Mouse (Mus musculus): ENCODE results near the gene Ubac1. TPM values are rescaled to one million over a fixed set of nuclear protein-coding genes. Genes with fewer than 3 reads are reported as not detected.

Gene Ubac1
- polyA plus RNA-seq, 1 experiment from 2014 or later, result 97.1 TPM

DNA sequence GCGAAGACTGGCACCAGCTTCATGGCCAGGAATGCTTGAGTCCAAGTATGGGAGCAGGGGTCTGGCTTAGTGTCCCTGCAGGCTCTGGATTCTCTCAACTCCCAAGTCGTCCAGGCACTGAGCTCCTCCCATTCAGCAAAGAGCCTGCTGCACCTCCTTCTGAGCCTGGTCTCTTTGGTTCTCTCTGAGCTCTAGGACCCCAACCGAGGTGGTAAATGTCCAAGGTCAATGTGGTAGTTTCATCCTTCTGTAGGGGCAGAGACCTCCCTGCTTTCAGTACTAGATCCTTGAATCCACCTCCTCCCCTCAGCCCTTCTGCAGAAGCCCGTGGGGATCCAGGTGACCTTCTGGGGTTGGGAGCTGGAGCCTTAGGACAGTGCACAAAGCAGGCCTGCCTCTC lies 31.3 kb upstream of the Ubac1 start:
- ATAC-seq (ENCODE audit: insufficient number of reproducible peaks, low FRiP score, low TSS enrichment, low read depth), result no peak
- Histone ChIP-seq H3K9ac (no peak overlapping the region), H3K27me3 (no peaks in the 10 kb centered on the region), H3K4me1 (no peaks in the 10 kb centered on the region), H3K9me3 (replicated peaks) (no peaks in the 10 kb centered on the region), H3K27ac (replicated peaks) (no peak overlapping the region), H3K36me3 (no peaks in the 10 kb centered on the region), H3K4me2 (replicated peaks) (no peak overlapping the region), H3K4me3 (replicated peaks) (no peak overlapping the region)
- WGBS, result 44% methylated on average over 4 of the region's 4 CpGs

DNA sequence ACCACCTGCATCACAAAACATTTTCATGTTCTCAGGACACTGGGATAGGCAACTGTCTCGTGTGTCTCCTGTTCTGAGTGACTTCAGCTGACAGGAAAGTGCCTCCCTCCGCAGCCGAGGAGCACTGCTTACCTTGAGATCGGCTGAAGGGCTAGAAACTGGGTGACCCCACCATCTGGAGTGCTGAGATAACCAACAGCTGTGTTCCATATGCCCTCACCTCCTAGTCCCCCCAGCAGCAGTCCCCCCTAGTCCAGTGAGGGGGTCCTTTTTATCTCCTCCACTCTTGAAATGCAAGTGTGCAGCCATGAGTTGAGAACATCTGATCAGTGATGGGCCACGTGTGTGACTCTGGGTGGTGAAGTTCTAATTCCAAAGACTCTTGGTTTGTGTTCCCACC lies 27.3 kb upstream of the Ubac1 start:
- H3K27me3 ChIP-seq, result no peaks in the 10 kb centered on the region
- no peak overlapping the region for H3K27ac ChIP-seq (replicated peaks)
- no peaks in the 10 kb centered on the region for H3K4me1 ChIP-seq
- H3K9me3 ChIP-seq (replicated peaks), result no peaks in the 10 kb centered on the region
- no peaks in the 10 kb centered on the region for H3K36me3 ChIP-seq
- WGBS, result 53% methylated on average over 5 of the region's 5 CpGs
- no peak overlapping the region for H3K9ac ChIP-seq
- no peak overlapping the region for H3K4me2 ChIP-seq (replicated peaks)
- ATAC-seq (ENCODE audit: insufficient number of reproducible peaks, low FRiP score, low TSS enrichment, low read depth), result no peak
- no peak overlapping the region for H3K4me3 ChIP-seq (replicated peaks)

DNA sequence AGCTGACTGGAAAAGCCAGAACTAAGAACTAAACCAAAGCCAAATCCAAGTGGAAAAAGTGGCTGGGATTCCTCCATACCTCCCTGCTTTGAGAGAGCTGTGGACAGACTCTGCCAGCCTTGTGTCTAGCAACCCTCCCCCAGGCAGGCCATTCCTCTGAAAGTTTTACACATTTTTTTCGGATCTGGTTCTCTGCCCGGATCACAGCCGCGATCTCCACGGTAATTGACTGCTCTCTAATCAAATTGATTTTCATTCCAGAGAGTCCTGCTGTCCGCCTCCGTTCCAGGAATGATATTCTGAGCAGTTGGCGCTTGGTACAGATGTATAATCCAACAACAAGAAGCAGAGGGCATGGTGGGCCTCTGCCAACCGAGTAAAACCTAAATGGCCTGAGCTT lies 22.7 kb upstream of the Ubac1 start:
- Histone ChIP-seq H3K27ac (replicated peaks) (no peak overlapping the region), H3K4me3 (replicated peaks) (no peak overlapping the region), H3K4me1 (peaks cover 4% of the 10 kb centered on the region; the same call in 1 of the 2 replicates), H3K4me2 (replicated peaks) (no peak overlapping the region), H3K9ac (no peak overlapping the region), H3K9me3 (replicated peaks) (no peaks in the 10 kb centered on the region), H3K27me3 (no peaks in the 10 kb centered on the region), H3K36me3 (no peaks in the 10 kb centered on the region)
- no peak for ATAC-seq (ENCODE audit: insufficient number of reproducible peaks, low FRiP score, low TSS enrichment, low read depth)
- 57% methylated on average over 9 of the region's 9 CpGs for WGBS

DNA sequence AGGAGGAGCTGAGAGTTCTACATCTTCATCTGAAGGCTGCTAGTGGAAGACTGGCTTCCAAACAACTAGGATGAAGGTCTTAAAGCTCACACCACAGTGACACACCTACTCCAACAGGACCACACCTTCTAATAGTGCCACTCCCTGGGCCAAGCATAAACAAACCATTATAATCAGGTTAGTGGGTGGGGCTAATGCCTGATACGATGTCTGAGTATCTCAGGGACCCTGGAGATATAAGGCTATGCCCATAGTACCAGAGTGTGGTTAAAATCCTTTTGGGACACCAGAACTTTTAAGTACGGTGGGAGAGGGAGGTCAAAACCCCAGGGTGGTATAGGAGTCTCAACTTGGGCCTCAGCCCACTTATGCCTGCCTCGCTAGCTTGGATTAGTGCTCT lies 21.1 kb upstream of the Ubac1 start:
- no peaks in the 10 kb centered on the region for H3K9me3 ChIP-seq (replicated peaks)
- H3K9ac ChIP-seq, result no peak overlapping the region
- H3K4me3 ChIP-seq (replicated peaks), result no peak overlapping the region
- no peak overlapping the region for H3K27ac ChIP-seq (replicated peaks)
- no peak overlapping the region for H3K4me2 ChIP-seq (replicated peaks)
- no peaks in the 10 kb centered on the region for H3K36me3 ChIP-seq
- ATAC-seq (ENCODE audit: insufficient number of reproducible peaks, low FRiP score, low TSS enrichment, low read depth), result no peak
- H3K4me1 ChIP-seq, result peaks cover 4% of the 10 kb centered on the region; the same call in 1 of the 2 replicates
- no peaks in the 10 kb centered on the region for H3K27me3 ChIP-seq
- 73% methylated on average over 3 of the region's 3 CpGs for WGBS

DNA sequence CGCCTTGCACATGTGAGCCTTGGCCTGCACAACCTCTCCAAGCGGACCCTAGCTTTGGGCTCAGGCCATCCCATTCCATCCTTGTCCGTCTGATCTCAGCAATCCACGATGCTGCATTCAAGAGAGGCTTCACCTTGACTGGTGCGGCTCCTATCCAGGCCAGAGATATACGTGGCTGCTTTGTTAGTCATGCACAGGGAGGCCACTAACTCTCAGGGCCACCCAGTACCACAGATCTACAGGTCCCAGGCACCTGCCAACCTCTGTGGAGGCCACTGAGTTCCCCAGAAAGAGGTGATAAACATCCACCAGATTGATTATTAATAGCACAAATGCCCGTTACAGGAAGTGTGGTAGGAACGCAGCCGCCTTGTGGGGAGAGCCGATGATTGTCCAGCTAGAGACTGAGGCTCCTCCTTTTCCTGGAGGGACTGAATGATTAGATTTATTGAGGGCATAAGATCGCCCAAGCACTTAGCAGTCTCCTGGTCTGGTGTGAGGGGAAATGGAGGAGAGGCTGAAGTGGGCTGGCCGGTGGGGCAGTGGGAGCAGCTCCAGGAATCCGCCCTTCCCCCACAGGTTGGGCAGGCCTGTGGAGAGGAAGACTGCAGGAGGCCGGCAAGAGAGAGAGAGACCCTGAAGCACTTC lies 19.7 kb upstream of the Ubac1 start:
- WGBS, result 58% methylated on average over 14 of the region's 14 CpGs
- Histone ChIP-seq H3K9me3 (replicated peaks) (no peaks in the 10 kb centered on the region), H3K36me3 (no peaks in the 10 kb centered on the region), H3K9ac (no peak overlapping the region), H3K4me1 (peaks cover 4% of the 10 kb centered on the region; the same call in 1 of the 2 replicates), H3K4me2 (replicated peaks) (no peak overlapping the region), H3K27ac (replicated peaks) (no peak overlapping the region), H3K27me3 (no peaks in the 10 kb centered on the region), H3K4me3 (replicated peaks) (no peak overlapping the region)
- no peak for ATAC-seq (ENCODE audit: insufficient number of reproducible peaks, low FRiP score, low TSS enrichment, low read depth)

DNA sequence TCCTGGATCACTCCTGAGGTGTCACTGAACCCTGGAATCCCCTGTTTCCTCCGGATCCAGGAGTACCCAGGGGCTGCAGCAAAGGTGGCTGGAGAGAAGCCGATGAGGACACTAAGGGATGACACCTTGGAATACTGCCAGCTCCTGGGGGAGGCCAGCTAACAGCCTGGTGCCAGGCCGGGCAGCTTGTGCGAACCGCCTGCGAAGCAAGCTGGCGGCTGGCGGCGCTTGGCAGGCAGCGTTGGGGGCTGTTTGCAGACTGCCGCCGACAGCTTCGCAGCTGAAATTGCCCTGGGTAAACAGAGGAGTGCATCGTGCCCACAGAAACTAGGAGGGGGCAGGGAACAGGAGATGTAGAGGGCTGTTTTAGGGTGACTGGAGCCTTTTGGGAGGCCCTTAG lies 18.4 kb upstream of the Ubac1 start:
- H3K9me3 ChIP-seq (replicated peaks), result no peaks in the 10 kb centered on the region
- H3K4me2 ChIP-seq (replicated peaks), result no peak overlapping the region
- H3K9ac ChIP-seq, result no peak overlapping the region
- H3K4me1 ChIP-seq, result peaks cover 4% of the 10 kb centered on the region; the same call in 1 of the 2 replicates
- ATAC-seq (ENCODE audit: insufficient number of reproducible peaks, low FRiP score, low TSS enrichment, low read depth), result no peak
- no peaks in the 10 kb centered on the region for H3K36me3 ChIP-seq
- no peaks in the 10 kb centered on the region for H3K27me3 ChIP-seq
- WGBS, result 56% methylated on average over 14 of the region's 14 CpGs
- H3K27ac ChIP-seq (replicated peaks), result no peak overlapping the region
- H3K4me3 ChIP-seq (replicated peaks), result no peak overlapping the region

DNA sequence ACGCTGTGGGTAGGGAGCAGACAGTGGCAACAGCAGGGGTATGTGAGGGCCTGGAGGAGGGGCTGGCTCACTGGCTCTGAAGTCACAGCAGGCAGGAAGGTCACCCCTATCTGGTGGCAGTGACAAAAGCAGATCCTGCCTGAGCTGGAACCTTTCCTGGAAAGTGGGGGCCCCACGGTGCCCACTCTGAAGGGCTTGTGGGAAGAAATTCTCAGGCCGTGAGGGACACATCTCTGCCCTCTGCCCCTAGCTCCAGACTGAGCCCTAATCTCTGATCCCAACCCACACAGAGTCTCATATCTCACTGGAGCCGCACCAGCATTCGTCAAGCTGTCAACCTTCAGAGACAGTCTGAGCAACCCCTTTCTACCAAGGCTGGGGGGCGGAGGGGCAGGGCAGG lies 15.8 kb upstream of the Ubac1 start:
- H3K4me3 ChIP-seq (replicated peaks), result no peak overlapping the region
- peaks cover 4% of the 10 kb centered on the region; the same call in 1 of the 2 replicates for H3K4me1 ChIP-seq
- H3K36me3 ChIP-seq, result no peaks in the 10 kb centered on the region
- H3K9me3 ChIP-seq (replicated peaks), result no peaks in the 10 kb centered on the region
- no peak overlapping the region for H3K27ac ChIP-seq (replicated peaks)
- peaks cover 4% of the 10 kb centered on the region; the same call in 1 of the 2 replicates for H3K27me3 ChIP-seq
- H3K4me2 ChIP-seq (replicated peaks), result no peak overlapping the region
- WGBS, result 71% methylated on average over 6 of the region's 6 CpGs
- H3K9ac ChIP-seq, result no peak overlapping the region
- ATAC-seq (ENCODE audit: insufficient number of reproducible peaks, low FRiP score, low TSS enrichment, low read depth), result no peak

DNA sequence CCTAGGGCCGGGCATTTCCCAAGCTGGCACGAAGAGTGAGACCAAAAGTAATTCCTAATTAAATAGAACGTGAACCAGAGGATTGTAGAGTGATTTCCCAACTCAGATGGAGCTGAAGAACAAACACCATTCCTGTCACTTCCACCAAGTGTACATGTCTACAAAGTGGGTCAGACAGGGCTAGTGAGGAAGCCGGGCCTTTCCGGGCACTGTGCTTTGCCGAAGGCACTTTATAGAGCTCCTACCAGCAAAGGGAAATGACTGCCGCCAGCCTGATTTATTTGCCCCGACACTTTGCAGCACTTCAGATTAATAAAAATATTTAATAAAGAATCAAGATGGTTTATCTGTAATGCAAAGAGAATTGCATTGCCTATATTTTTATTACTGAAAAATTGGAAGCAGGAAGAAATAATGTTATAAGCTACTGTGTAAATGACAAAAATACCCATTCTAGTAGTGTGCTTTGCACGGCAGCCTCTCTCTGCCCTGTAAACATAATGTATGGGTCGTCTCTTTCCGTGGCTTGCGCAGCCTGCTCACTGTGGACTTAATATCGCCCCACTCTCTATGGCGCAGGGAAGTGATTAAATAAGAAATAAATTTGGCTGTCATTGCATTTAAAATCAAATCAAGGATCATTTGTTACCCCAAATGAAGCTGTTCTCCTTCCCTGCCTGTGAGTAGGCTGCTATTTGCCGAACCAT lies 12.9 kb upstream of the Ubac1 start:
- 82% methylated on average over 15 of the region's 15 CpGs for WGBS
- ATAC-seq (ENCODE audit: insufficient number of reproducible peaks, low FRiP score, low TSS enrichment, low read depth), result no peak
- peaks cover 4% of the 10 kb centered on the region; the same call in 1 of the 2 replicates for H3K27me3 ChIP-seq
- H3K9me3 ChIP-seq (replicated peaks), result no peaks in the 10 kb centered on the region
- H3K4me2 ChIP-seq (replicated peaks), result no peak overlapping the region
- H3K4me3 ChIP-seq (replicated peaks), result no peak overlapping the region
- H3K27ac ChIP-seq (replicated peaks), result no peak overlapping the region
- no peaks in the 10 kb centered on the region for H3K4me1 ChIP-seq
- H3K9ac ChIP-seq, result no peak overlapping the region
- no peaks in the 10 kb centered on the region for H3K36me3 ChIP-seq

DNA sequence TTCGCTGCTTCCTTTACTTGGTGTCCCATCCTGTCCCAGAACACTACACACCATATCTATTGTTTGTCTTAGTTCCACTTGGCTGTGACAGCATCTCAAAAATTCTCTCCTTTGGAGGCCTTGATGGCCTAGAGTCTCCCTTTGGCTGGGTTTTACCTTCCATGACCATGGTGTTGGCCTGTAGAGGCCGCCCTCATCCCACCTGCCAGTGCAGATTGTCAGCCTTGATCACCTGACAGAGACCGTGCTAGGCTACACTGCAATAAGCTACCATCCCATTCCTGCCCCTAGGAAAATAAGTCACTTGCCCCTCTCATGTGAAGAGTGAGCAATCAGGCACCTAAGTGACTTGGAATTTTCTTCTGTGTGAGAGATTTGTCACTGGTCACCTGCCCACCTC lies 8.7 kb upstream of the Ubac1 start:
- no peaks in the 10 kb centered on the region for H3K9me3 ChIP-seq (replicated peaks)
- no peaks in the 10 kb centered on the region for H3K36me3 ChIP-seq
- no peak overlapping the region for H3K27ac ChIP-seq (replicated peaks)
- peaks cover 8% of the 10 kb centered on the region; the same call in 1 of the 2 replicates for H3K27me3 ChIP-seq
- no peak overlapping the region for H3K9ac ChIP-seq
- H3K4me2 ChIP-seq (replicated peaks), result no peak overlapping the region
- H3K4me1 ChIP-seq, result no peaks in the 10 kb centered on the region
- no peak for ATAC-seq (ENCODE audit: insufficient number of reproducible peaks, low FRiP score, low TSS enrichment, low read depth)
- no peak overlapping the region for H3K4me3 ChIP-seq (replicated peaks)
- 47% methylated on average over 3 of the region's 3 CpGs for WGBS

DNA sequence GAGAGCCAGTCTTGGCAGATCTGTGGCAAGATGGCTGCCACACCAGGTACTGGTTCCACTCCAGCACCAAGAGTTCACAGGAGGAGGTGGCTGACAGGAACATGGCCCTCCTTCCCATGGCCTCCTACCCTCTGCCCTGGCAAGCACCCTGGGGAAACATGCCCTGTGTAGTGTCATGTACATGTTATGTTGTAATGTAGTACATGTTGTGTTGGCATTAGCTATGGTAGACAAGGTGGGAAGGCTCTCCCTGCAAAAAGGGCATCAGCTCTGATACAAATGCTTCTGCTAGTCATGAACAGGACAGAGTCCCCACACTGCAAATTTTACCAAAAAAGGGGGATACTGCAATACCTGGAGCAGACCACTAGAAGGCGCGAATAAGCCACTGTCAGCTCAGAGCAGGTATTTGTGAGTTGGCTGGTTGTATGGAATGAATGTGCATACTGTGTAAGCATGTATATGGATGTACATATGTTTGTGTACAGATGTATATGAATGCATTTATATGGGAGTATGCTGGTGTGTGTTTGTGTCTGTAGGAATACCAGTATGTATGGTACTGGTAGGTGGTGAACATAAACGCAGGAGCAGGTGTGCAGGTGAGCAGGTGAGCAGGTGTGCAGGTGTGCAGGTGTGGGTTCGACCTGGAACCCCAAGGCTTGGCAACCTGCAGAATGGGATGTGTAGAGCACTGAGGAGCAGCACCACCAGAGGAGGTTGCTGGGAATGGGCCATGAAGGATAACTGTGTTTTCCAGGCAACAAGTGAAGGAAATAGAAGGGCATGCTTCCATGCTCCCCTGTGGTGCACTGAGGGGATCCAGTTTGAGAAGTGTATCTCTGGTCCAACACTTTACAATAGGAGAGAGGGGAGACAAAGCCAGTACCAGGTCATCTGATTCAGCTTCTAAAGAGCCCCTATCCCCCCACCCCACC lies 2.9 kb upstream of the Ubac1 start:
- H3K9me3 ChIP-seq (replicated peaks), result no peaks in the 10 kb centered on the region
- no peak overlapping the region for H3K4me2 ChIP-seq (replicated peaks)
- no peak overlapping the region for H3K27ac ChIP-seq (replicated peaks)
- ATAC-seq (ENCODE audit: insufficient number of reproducible peaks, low FRiP score, low TSS enrichment, low read depth), result no peak
- no peaks in the 10 kb centered on the region for H3K36me3 ChIP-seq
- 0 out of 2 replicates have a peak, but pooled peaks cover 3% of the 10 kb centered on the region for H3K27me3 ChIP-seq
- H3K9ac ChIP-seq, result no peak overlapping the region
- WGBS, result 40% methylated on average over 4 of the region's 4 CpGs
- peaks cover 14% of the 10 kb centered on the region for H3K4me1 ChIP-seq
- no peak overlapping the region for H3K4me3 ChIP-seq (replicated peaks)

DNA sequence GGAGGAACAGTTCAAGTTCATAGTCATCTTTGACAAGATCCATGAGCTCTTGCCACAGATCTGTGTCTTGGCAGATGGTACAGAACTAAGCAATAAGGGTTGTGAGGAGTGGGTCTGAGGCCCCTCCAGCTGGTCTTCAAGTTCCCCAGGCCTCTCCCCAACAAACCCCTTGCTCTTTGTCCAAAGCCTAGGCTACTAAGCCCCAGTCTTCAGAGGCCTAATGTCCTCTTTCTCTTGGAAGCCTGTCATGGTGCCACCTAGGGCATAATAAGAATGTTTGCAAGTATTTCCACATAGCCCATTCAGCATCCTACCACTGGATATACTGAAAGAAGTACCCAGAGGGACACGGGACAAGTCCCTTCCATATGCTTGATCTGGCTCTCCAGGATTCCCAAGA lies 1.1 kb upstream of the Ubac1 start:
- no peak overlapping the region for H3K4me2 ChIP-seq (replicated peaks)

More for the DNA sequence above, 1.1 kb upstream of the Ubac1 start:
- H3K36me3 ChIP-seq, result no peaks in the 10 kb centered on the region
- 0 out of 2 replicates have a peak, but pooled peaks cover 3% of the 10 kb centered on the region for H3K27me3 ChIP-seq
- no peak overlapping the region for H3K9ac ChIP-seq
- no peak overlapping the region for H3K27ac ChIP-seq (replicated peaks)
- no peaks in the 10 kb centered on the region for H3K9me3 ChIP-seq (replicated peaks)
- H3K4me1 ChIP-seq, result peaks cover 14% of the 10 kb centered on the region
- ATAC-seq (ENCODE audit: insufficient number of reproducible peaks, low FRiP score, low TSS enrichment, low read depth), result no peak
- WGBS, result 68% methylated on average over 1 of the region's 1 CpGs
- no peak overlapping the region for H3K4me3 ChIP-seq (replicated peaks)
